Mouse (Mus musculus) cortical plate, adult 2 months (tissue): ENCODE measurements around the gene Fkbp2.
A peak's percentile ranks its signal among the peaks of the same experiment; 100 is the strongest.

Source experiments
- CTCF ChIP-seq: fragments of 200-500 bp; IDR thresholded peaks from 2 replicates; pipeline ENCODE4 v1.5.1; 2011; ENCODE audit warnings: mild to moderate bottlenecking, control low read depth, low read length; ENCODE audit not compliant: insufficient read depth; ENCODE audit errors: extremely low read depth
- POLR2A ChIP-seq: fragments of 200-500 bp; IDR thresholded peaks from 2 replicates; pipeline ENCODE4 v1.6.1; 2011; ENCODE audit warnings: mild to moderate bottlenecking, low read length, control low read depth; ENCODE audit not compliant: insufficient read depth; ENCODE audit errors: extremely low read depth

DNA sequence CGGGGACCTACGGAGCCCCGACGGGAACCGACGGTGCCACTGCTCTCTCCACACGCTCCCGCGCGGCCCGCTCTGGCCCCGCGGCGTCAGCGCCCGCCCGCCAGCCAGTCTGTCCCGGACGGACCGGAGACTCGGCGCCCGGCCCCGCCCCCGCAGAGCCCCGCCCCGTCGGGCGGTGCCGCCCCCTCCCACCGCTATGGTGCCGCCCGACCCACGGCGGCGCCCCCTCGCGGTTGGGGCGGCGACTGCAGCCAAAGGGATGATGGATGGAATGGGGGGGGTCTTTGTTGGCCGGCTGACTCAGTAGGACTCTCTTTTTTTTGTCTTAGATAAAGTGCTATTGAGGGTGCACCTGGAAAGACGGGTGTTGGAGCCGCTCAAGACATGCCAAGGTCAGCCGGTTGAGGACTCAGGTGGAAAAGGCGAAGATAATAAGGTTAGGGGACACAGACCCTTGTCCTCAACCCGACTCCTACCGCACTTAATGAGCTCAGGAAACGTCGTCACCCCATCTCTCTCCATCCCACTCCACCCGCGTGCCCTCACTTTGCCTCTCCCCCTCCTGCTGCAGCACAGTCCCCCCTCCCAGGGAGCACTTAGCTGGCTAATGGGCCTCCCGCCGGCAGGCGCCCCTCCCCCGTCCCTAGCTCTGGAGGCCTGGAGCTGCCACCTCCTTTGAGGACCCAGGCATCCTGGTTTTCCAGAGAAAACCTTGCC lies 10.5 kb downstream of the Fkbp2 start:
- TF ChIP-seq CTCF (0 out of 2 replicates have a peak, but pooled peaks have one; percentile 7), POLR2A (no peak)
